Mouse (Mus musculus) CH12.LX (cell line): ENCODE data around the gene Paqr6. TPM values are rescaled to one million over a fixed set of nuclear protein-coding genes. Genes with fewer than 3 reads are reported as not detected.

Experiments
- DNase-seq: peaks from one replicate; pipeline ENCODE4 v3.0.0-alpha.2; 2013; ENCODE audit errors: extremely low read depth
- H3K27ac ChIP-seq: 2 replicates; pipeline ENCODE4 v1.5.1; 2012; ENCODE audit warnings: low read depth, mild to moderate bottlenecking, control low read depth, moderate library complexity; ENCODE audit not compliant: insufficient read depth
- H3K27me3 ChIP-seq: replicated peaks from 2 replicates; pipeline ENCODE3; 2012; ENCODE audit warnings: inconsistent platforms
- H3K36me3 ChIP-seq, 2 experiments: replicated peaks in 1 of 2; 2 replicates each; pipeline versions ENCODE3 to v1.6.1; 2012; ENCODE audit warnings: inconsistent platforms in 1 of 2, low read length in 1 of 2, mild to moderate bottlenecking in 1 of 2, mixed read lengths in 1 of 2, moderate library complexity in 1 of 2; ENCODE audit not compliant: control insufficient read depth in 1 of 2, insufficient read depth in 1 of 2
- H3K4me1 ChIP-seq, 2 experiments: 2 replicates each; pipeline ENCODE4 v1.6.1; 2012; ENCODE audit warnings: inconsistent platforms in 1 of 2, moderate library complexity in 1 of 2; ENCODE audit not compliant: insufficient read depth in 2 of 2, control insufficient read depth in 1 of 2
- H3K4me2 ChIP-seq: 2 replicates; pipeline ENCODE4 v1.6.1; 2012; ENCODE audit warnings: low read depth, mild to moderate bottlenecking, control low read depth; ENCODE audit not compliant: poor library complexity, insufficient read depth, severe bottlenecking
- H3K4me3 ChIP-seq, 3 experiments: fragments of 150-350 bp in 1 of 3; sonication (generic) in 1 of 3; replicated peaks in 1 of 3; 2 replicates each; pipeline versions ENCODE3 to v1.5.1; 2011 to 2012; ENCODE audit warnings: low read depth in 2 of 3, low read length in 2 of 3, mild to moderate bottlenecking in 2 of 3, moderate library complexity in 2 of 3, control low read depth in 1 of 3, improper control_type of control experiment in 1 of 3, inconsistent platforms in 1 of 3, mixed read lengths in 1 of 3; ENCODE audit not compliant: poor library complexity in 1 of 3
- H3K79me2 ChIP-seq: replicated peaks from 2 replicates; pipeline ENCODE4 v1.6.1; 2012; ENCODE audit warnings: mild to moderate bottlenecking, moderate library complexity; ENCODE audit not compliant: control insufficient read depth, poor library complexity, insufficient read depth, severe bottlenecking; ENCODE audit errors: extremely low read depth
- H3K9ac ChIP-seq: 2 replicates; pipeline ENCODE4 v1.6.1; 2012; ENCODE audit warnings: low read depth, mild to moderate bottlenecking, control low read depth, moderate library complexity; ENCODE audit not compliant: insufficient read depth
- H3K9me3 ChIP-seq: replicated peaks from 2 replicates; pipeline ENCODE3; 2012; ENCODE audit warnings: low read length, inconsistent platforms, mixed read lengths
- BHLHE40 ChIP-seq: IDR thresholded peaks from 2 replicates; pipeline ENCODE4 v1.6.1; 2011; ENCODE audit warnings: mild to moderate bottlenecking, low read depth, low read length, improper control_type of control experiment
- CTCF ChIP-seq, 2 experiments: IDR thresholded peaks in 1 of 2; conservative IDR thresholded peaks in 1 of 2; 2 replicates each; pipeline ENCODE4 v1.5.1; 2011 to 2012; ENCODE audit warnings: low read depth in 2 of 2, low read length in 2 of 2, improper control_type of control experiment in 1 of 2, inconsistent platforms in 1 of 2, mild to moderate bottlenecking in 1 of 2, moderate library complexity in 1 of 2
- ELF1 ChIP-seq: IDR thresholded peaks from 2 replicates; pipeline ENCODE4 v1.6.1; 2014; ENCODE audit warnings: low read depth, mild to moderate bottlenecking, inconsistent platforms, low read length, improper control_type of control experiment
- EP300 ChIP-seq: IDR thresholded peaks from 2 replicates; pipeline ENCODE4 v1.6.1; 2011; ENCODE audit warnings: low read length, improper control_type of control experiment
- ETS1 ChIP-seq: conservative IDR thresholded peaks from 2 replicates; pipeline ENCODE4 v1.6.1; 2012; ENCODE audit warnings: low read depth, mild to moderate bottlenecking, inconsistent platforms, low read length, improper control_type of control experiment, moderate library complexity
- HCFC1 ChIP-seq: IDR thresholded peaks from 2 replicates; pipeline ENCODE4 v1.6.1; 2012; ENCODE audit warnings: low read depth, mild to moderate bottlenecking, inconsistent platforms, low read length, improper control_type of control experiment
- JUN ChIP-seq: IDR thresholded peaks from 2 replicates; pipeline ENCODE4 v1.6.1; 2011; ENCODE audit warnings: low read depth, mild to moderate bottlenecking, low read length, improper control_type of control experiment, moderate library complexity; ENCODE audit not compliant: insufficient read depth
- JUND ChIP-seq: conservative IDR thresholded peaks from 2 replicates; pipeline ENCODE4 v1.6.1; 2011; ENCODE audit warnings: low read depth, low read length, improper control_type of control experiment
- KAT2A ChIP-seq: IDR thresholded peaks from 2 replicates; pipeline ENCODE4 v1.6.1; 2012; ENCODE audit warnings: low read length, improper control_type of control experiment, inconsistent platforms; ENCODE audit not compliant: insufficient replicate concordance
- MAX ChIP-seq: IDR thresholded peaks from 2 replicates; pipeline ENCODE4 v1.6.1; 2011; ENCODE audit warnings: low read length, improper control_type of control experiment
- MAZ ChIP-seq: IDR thresholded peaks from 2 replicates; pipeline ENCODE4 v1.6.1; 2012; ENCODE audit warnings: low read depth, mild to moderate bottlenecking, inconsistent platforms, low read length, improper control_type of control experiment, moderate library complexity
- NELFE ChIP-seq: IDR thresholded peaks from 2 replicates; pipeline ENCODE4 v1.6.1; 2011; ENCODE audit warnings: low read depth, low read length, improper control_type of control experiment
- NRF1 ChIP-seq: IDR thresholded peaks from 2 replicates; pipeline ENCODE4 v1.6.1; 2014; ENCODE audit warnings: low read depth, mild to moderate bottlenecking, inconsistent platforms, low read length, improper control_type of control experiment, moderate library complexity
- PAX5 ChIP-seq: IDR thresholded peaks from 2 replicates; pipeline ENCODE4 v1.6.1; 2012; ENCODE audit warnings: low read length, inconsistent platforms, mixed read lengths
- POLR2AphosphoS2 ChIP-seq: IDR thresholded peaks from 2 replicates; pipeline ENCODE4 v1.6.1; 2011; ENCODE audit warnings: low read depth, low read length, improper control_type of control experiment
- RCOR1 ChIP-seq: conservative IDR thresholded peaks from 2 replicates; pipeline ENCODE4 v1.6.1; 2012; ENCODE audit warnings: low read depth, mild to moderate bottlenecking, inconsistent platforms, low read length, improper control_type of control experiment
- SIN3A ChIP-seq: IDR thresholded peaks from 2 replicates; pipeline ENCODE4 v1.6.1; 2012; ENCODE audit warnings: low read length, improper control_type of control experiment, inconsistent platforms
- SMC3 ChIP-seq: IDR thresholded peaks from 2 replicates; pipeline ENCODE4 v1.6.1; 2011; ENCODE audit warnings: low read depth, low read length, improper control_type of control experiment
- TCF12 ChIP-seq: IDR thresholded peaks from 2 replicates; pipeline ENCODE4 v1.6.1; 2014; ENCODE audit warnings: low read depth, mild to moderate bottlenecking, inconsistent platforms, low read length, improper control_type of control experiment
- USF1 ChIP-seq: IDR thresholded peaks from 2 replicates; pipeline ENCODE4 v1.6.1; 2014; ENCODE audit warnings: low read depth, mild to moderate bottlenecking, inconsistent platforms, low read length, improper control_type of control experiment
- USF2 ChIP-seq: conservative IDR thresholded peaks from 2 replicates; pipeline ENCODE4 v1.6.1; 2011; ENCODE audit warnings: low read depth, low read length, improper control_type of control experiment
- ZC3H11A ChIP-seq: IDR thresholded peaks from 2 replicates; pipeline ENCODE4 v1.6.1; 2012; ENCODE audit warnings: low read depth, mild to moderate bottlenecking, inconsistent platforms, low read length, improper control_type of control experiment
- dilution Hi-C: fragments of 300-500 bp; cut with MboI; formaldehyde crosslinking; loops from 2 replicates; pipeline ENCODE4 v1.14.3; 2020; ENCODE audit warnings: low sequenced_read_pairs; ENCODE audit not compliant: extremely low pct_unique_long_range_greater_than_20kb, extremely low pct_ligation_motif_present
- in situ Hi-C: fragments of 300-500 bp; cut with MboI; formaldehyde crosslinking; loops from 3 replicates; pipeline ENCODE4 v1.14.3; 2019; ENCODE audit warnings: low sequenced_read_pairs, low pct_ligation_motif_present, low pct_unique_long_range_greater_than_20kb, mixed read lengths
- polyA plus RNA-seq: library from polyadenylated mRNA; unstranded; fragments of >175 nt; gene quantifications from 2 replicates; pipeline ENCODE4 v1.2.1, GENCODE M21; 2012; ENCODE audit warnings: low read depth; ENCODE audit not compliant: insufficient read length
- total RNA-seq, 2 experiments: library from RNA; depleted of rRNA; stranded (reverse); fragments of 300-350 nt in 1 of 2; fragments of >200 nt in 1 of 2; gene quantifications; 2 replicates each; pipeline ENCODE4 v1.2.3; 2012 to 2014

The Paqr6 gene
- total and polyA plus RNA-seq, 3 experiments: 0.13 to 0.21 TPM; not detected in 1

- TF ChIP-seq NRF1 (no peak), POLR2AphosphoS2 (0 out of 2 replicates have a peak, but pooled peaks have one; percentile 65), EP300 (no peak), PAX5 (no peak), NELFE (peak; percentile 84), CTCF (conservative IDR thresholded peaks at IDR 0.05 in 1 of 2, IDR thresholded peaks at IDR 0.05 in 1 of 2; ENCODE audit: low read depth in 2 of 2, low read length in 2 of 2) (no peak), JUND (no peak), ELF1 (peak; percentile 73), KAT2A (0 out of 2 replicates have a peak, but pooled peaks have one; percentile 41), ETS1 (no peak; the same call in 1 of the 2 replicates), MAZ (no peak), ZC3H11A (no peak), RCOR1 (no peak)
These were observed 39.4 kb upstream of the Paqr6 start, which contains the start of gene Glmp (continued) for GRCm38 (mm10) chr3:88324951-88325405.

DNA sequence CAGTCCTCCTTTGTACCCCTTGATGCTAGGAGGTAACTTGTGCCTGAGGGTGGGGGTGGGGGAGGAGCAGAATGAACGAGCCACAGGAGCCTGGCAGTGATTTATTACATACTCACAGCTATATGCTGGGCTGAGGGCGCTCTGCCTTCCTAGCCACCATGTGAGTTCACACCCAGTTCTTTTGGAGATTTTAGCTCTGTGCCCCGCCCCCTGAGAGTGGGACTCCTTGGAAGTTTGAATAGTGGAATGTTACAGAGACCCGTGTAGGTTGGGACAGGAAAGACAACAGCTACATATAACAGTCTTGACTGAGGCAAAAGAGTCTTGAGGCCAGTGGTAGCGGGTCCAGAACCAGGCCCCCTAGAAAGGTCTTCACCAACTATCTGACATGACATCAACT, 35.4 kb upstream of the Paqr6 start:
- no peak overlapping the region for H3K9ac ChIP-seq
- no peaks in the 10 kb centered on the region for H3K9me3 ChIP-seq
- dilution Hi-C loops: no loop called here
- H3K27me3 ChIP-seq: no peaks in the 10 kb centered on the region
- H3K4me2 ChIP-seq: no peak overlapping the region
- DNase-seq: no peak
- no peak for TF ChIP-seq PAX5
- no peak for TF ChIP-seq EP300
- no peak for TF ChIP-seq POLR2AphosphoS2
- TF ChIP-seq JUN: no peak
- TF ChIP-seq HCFC1: no peak
- TF ChIP-seq TCF12: no peak
- no peak for TF ChIP-seq USF1
- no peak for TF ChIP-seq RCOR1
- no peak for TF ChIP-seq MAZ
- TF ChIP-seq USF2: no peak
- TF ChIP-seq KAT2A: no peak
- no peak for TF ChIP-seq SMC3
- no peak for TF ChIP-seq SIN3A
- no peak for TF ChIP-seq MAX
- no peak for TF ChIP-seq CTCF (conservative IDR thresholded peaks at IDR 0.05 in 1 of 2, IDR thresholded peaks at IDR 0.05 in 1 of 2; ENCODE audit: low read depth in 2 of 2, low read length in 2 of 2)
- TF ChIP-seq ZC3H11A: no peak
- TF ChIP-seq ELF1: no peak
- no peak for TF ChIP-seq BHLHE40
- peaks cover 10 to 25% of the 10 kb centered on the region in 2 experiments for H3K4me1 ChIP-seq
- in situ Hi-C loops: no loop called here
- peaks cover 26 to 64% of the 10 kb centered on the region in 2 experiments for H3K36me3 ChIP-seq
- no peak overlapping the region for H3K4me3 ChIP-seq
- no peaks in the 10 kb centered on the region; the same call in 1 of the 2 replicates for H3K79me2 ChIP-seq
- H3K27ac ChIP-seq: no peak overlapping the region
